Mouse (Mus musculus) liver, embryonic 14.5 days (tissue): ENCODE results near the gene Rbl2. TPM values are rescaled to one million over a fixed set of nuclear protein-coding genes. Genes with fewer than 3 reads are reported as not detected.

ENCODE experiments used
- ATAC-seq: fragments of 200-750 bp; cut with Nextera tagmentation; 2 replicates; pipeline ENCODE4 v1.8.0; 2017; ENCODE audit warnings: moderate number of reproducible peaks, mild to moderate bottlenecking, moderate library complexity; ENCODE audit not compliant: insufficient read depth
- DNase-seq, 3 experiments: peaks; one replicate each; pipeline ENCODE4 v3.0.0-alpha.2; 2012 to 2013; ENCODE audit warnings: low read depth in 3 of 3, low spot score in 3 of 3
- H3K27ac ChIP-seq: fragments of 300-500 bp; sonication (generic); 2 replicates; pipeline ENCODE4 v1.5.1; 2014; ENCODE audit warnings: moderate library complexity, mild to moderate bottlenecking, control low read depth, inconsistent platforms
- H3K27me3 ChIP-seq: fragments of 300-500 bp; sonication (generic); 2 replicates; pipeline ENCODE4 v1.6.1; 2014; ENCODE audit warnings: mild to moderate bottlenecking, low read length, moderate library complexity; ENCODE audit not compliant: control insufficient read depth, insufficient read depth
- H3K36me3 ChIP-seq: fragments of 300-500 bp; sonication (generic); replicated peaks from 2 replicates; pipeline ENCODE4 v1.6.1; 2014; ENCODE audit warnings: low read depth; ENCODE audit not compliant: control insufficient read depth, insufficient read depth
- H3K4me1 ChIP-seq, 2 experiments: fragments of 200-500 bp in 1 of 2; fragments of 300-500 bp in 1 of 2; sonication (generic) in 1 of 2; replicated peaks; 2 replicates each; pipeline ENCODE4 v1.6.1; 2012 to 2014; ENCODE audit warnings: antibody characterized with exemption in 1 of 2, inconsistent platforms in 1 of 2, low read length in 1 of 2; ENCODE audit not compliant: control insufficient read depth in 2 of 2, insufficient read depth in 2 of 2
- H3K4me2 ChIP-seq: fragments of 300-500 bp; sonication (generic); 2 replicates; pipeline ENCODE4 v1.6.1; 2014; ENCODE audit warnings: low read depth, mild to moderate bottlenecking, control low read depth, moderate library complexity
- H3K4me3 ChIP-seq, 2 experiments: fragments of 200-500 bp in 1 of 2; fragments of 300-500 bp in 1 of 2; sonication (generic) in 1 of 2; 2 replicates each; pipeline ENCODE4 v1.5.1; 2012 to 2014; ENCODE audit warnings: low read depth in 2 of 2, low read length in 2 of 2, mild to moderate bottlenecking in 2 of 2, control low read depth in 1 of 2, inconsistent platforms in 1 of 2, moderate library complexity in 1 of 2; ENCODE audit not compliant: insufficient read depth in 1 of 2
- H3K9ac ChIP-seq: fragments of 300-500 bp; sonication (generic); replicated peaks from 2 replicates; pipeline ENCODE4 v1.6.1; 2014; ENCODE audit warnings: mild to moderate bottlenecking, control low read depth, moderate library complexity
- H3K9me3 ChIP-seq: fragments of 300-500 bp; sonication (generic); 2 replicates; pipeline ENCODE4 v1.6.1; 2016; ENCODE audit warnings: low read length, mixed read lengths; ENCODE audit not compliant: control insufficient read depth
- CTCF ChIP-seq: IDR thresholded peaks from 2 replicates; pipeline ENCODE4 v1.5.1; 2016; ENCODE audit warnings: antibody characterized with exemption, low read depth, control low read depth
- EP300 ChIP-seq: IDR thresholded peaks from 2 replicates; pipeline ENCODE4 v1.6.1; 2016; ENCODE audit warnings: antibody characterized with exemption, low read depth
- WGBS: fragments of 180-500 bp; shearing (Covaris S2); extraction: QIAGEN DNeasy Blood & Tissue Kit; methylation state at CpG from one replicate; pipeline ENCODE4 v1.1.7; 2014; ENCODE audit not compliant: insufficient replicate concordance; 5-methylcytosine and 5-hydroxymethylcytosine counted together
- polyA plus RNA-seq, 2 experiments: library from polyadenylated mRNA; depleted of rRNA in 1 of 2; stranded (reverse) in 1 of 2; unstranded in 1 of 2; fragments of >200 nt; fragmentation: Nextera tagmentation in 1 of 2; extraction: Ambion mirVana in 1 of 2; gene quantifications; 2 replicates each; pipeline versions ENCODE4 v1.2.1 to v1.2.3; 2012 to 2014

Rbl2 gene
- polyA plus RNA-seq (2012; rRNA removed): 4.2 and 4.9 TPM in 2 replicates
- 4.5 and 5.9 TPM in 2 replicates for polyA plus RNA-seq (2014; fragmentation: Nextera tagmentation; extraction: Ambion mirVana)

DNA sequence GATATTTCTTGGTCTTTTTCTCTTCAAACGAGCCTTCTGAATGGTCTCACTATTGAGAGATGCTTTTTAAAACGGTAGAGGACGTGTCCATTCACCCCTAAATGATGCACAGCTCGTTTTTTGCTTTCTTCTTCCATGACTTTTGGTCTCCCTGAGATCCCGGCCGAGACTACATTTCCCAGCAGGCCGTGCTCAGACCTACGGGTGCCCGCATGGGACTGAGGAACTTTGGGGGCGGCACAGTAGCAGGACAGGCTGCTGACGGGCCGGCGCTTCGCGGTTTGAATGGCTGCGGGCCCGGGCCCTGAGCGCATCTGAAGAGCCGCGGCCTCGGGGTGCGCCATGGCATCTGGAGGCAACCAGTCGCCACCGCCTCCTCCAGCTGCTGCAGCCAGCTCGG is at the start of gene Rbl2:
Gene Rbl2, plus strand, starts transcription at position 224 of the 400 bp plus-strand sequence.
- peak within 1 kb of the TSS; percentile 87 for H3K4me2 ChIP-seq

GRCm38 (mm10) chr8:91034417-91034816 is 35.4 kb upstream of the Rbl2 start:
- Histone ChIP-seq H3K4me1 (no peaks in the 10 kb centered on the region), H3K27ac (no peak overlapping the region), H3K4me3 (no peak overlapping the region), H3K4me2 (no peak overlapping the region), H3K27me3 (no peaks in the 10 kb centered on the region), H3K9ac (no peak overlapping the region), H3K9me3 (no peaks in the 10 kb centered on the region), H3K36me3 (peaks cover 6% of the 10 kb centered on the region)
- 81% methylated on average over 6 of the region's 6 CpGs for WGBS
- ATAC-seq (no peak), DNase-seq (no peak)
- TF ChIP-seq EP300 (no peak), CTCF (peak; percentile 29; the same call in 1 of the 2 replicates)

More for the DNA sequence above, at the start of gene Rbl2:
- Histone ChIP-seq H3K36me3 (no peaks in the 10 kb centered on the region), H3K4me1 (peaks cover 5 to 11% of the 10 kb centered on the region in 2 experiments; a peak in 3 of 4 replicates), H3K27me3 (no peaks in the 10 kb centered on the region), H3K9ac (peak within 1 kb of the TSS; percentile 78), H3K9me3 (no peaks in the 10 kb centered on the region), H3K27ac (peak within 1 kb of the TSS; percentile 71), H3K4me3 (peak within 1 kb of the TSS; percentile 72 to 87)
- under 1% methylated on average over 25 of the region's 25 CpGs for WGBS
- no peak for TF ChIP-seq EP300
- TF ChIP-seq CTCF: no peak
- DNase-seq (peak; percentile 83 to 87 (median 85)), ATAC-seq (peak; percentile 95)

GRCm38 (mm10) chr8:91036905-91037304 is 33.0 kb upstream of the Rbl2 start:
- no peak overlapping the region for H3K9ac ChIP-seq
- DNase-seq (no peak), ATAC-seq (no peak)
- H3K27ac ChIP-seq: no peak overlapping the region
- TF ChIP-seq EP300 (no peak), CTCF (no peak)
- WGBS: 69% methylated on average over 6 of the region's 6 CpGs
- H3K4me1 ChIP-seq: no peaks in the 10 kb centered on the region
- H3K4me2 ChIP-seq: no peak overlapping the region
- no peak overlapping the region for H3K4me3 ChIP-seq
- no peaks in the 10 kb centered on the region for H3K9me3 ChIP-seq
- H3K36me3 ChIP-seq: peaks cover 11% of the 10 kb centered on the region
- H3K27me3 ChIP-seq: no peaks in the 10 kb centered on the region

DNA sequence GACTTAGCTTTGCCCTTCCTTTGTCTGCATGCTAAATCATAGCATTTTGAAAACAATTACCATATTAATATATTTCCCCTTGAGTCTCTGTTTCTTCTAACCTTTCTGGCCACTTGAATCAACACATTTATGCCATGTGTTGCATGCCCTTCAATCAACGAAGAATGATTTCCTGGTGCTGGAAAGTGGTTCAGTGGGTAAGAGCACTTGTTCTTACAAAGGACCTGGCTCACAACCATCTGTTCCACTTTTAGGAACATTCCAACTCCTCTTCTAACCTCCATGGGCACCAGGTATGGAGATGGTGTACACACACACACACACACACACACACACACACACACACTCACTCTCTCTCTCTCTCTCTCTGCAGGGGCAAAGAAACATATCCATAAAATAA is 31.2 kb upstream of the Rbl2 start:
- peaks cover 12% of the 10 kb centered on the region for H3K36me3 ChIP-seq
- no peaks in the 10 kb centered on the region for H3K27me3 ChIP-seq
- WGBS: 71% methylated on average over 1 of the region's 1 CpGs
- ATAC-seq (no peak), DNase-seq (no peak)
- H3K4me1 ChIP-seq: no peaks in the 10 kb centered on the region
- no peaks in the 10 kb centered on the region for H3K9me3 ChIP-seq
- no peak for TF ChIP-seq EP300
- TF ChIP-seq CTCF: no peak
- H3K9ac ChIP-seq: no peak overlapping the region
- H3K4me3 ChIP-seq: no peak overlapping the region
- H3K27ac ChIP-seq: no peak overlapping the region
- no peak overlapping the region for H3K4me2 ChIP-seq

DNA sequence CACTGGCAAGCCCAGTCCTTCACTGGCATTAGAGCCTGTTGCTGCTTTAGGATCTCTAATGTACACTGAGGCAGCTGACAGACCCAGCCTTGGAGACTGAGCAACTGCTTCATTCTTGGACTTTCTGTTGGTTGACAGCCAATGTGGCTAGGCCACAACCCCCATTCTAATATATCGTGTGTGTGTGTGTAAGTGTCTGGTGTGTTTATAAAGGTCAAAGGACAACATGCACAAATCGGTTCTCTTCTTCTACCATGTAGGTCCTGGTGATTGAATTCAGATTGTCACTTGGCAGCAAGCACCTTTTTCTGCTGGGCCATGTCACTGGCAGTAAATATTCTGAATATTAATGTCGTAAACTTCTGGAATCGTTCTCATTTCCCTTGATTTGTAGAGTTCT is 23.5 kb upstream of the Rbl2 start:
- 74% methylated on average over 4 of the region's 4 CpGs for WGBS
- Histone ChIP-seq H3K9me3 (no peaks in the 10 kb centered on the region), H3K27me3 (no peaks in the 10 kb centered on the region), H3K4me2 (no peak overlapping the region), H3K36me3 (peaks cover 7% of the 10 kb centered on the region), H3K4me1 (no peaks in the 10 kb centered on the region), H3K9ac (no peak overlapping the region), H3K4me3 (no peak overlapping the region), H3K27ac (no peak overlapping the region)
- DNase-seq: no peak
- ATAC-seq: no peak
- TF ChIP-seq EP300 (no peak), CTCF (no peak)
